Mouse (Mus musculus): ENCODE data around the gene Chd8. TPM values are rescaled to one million over a fixed set of nuclear protein-coding genes. Genes with fewer than 3 reads are reported as not detected.
"Not testable (repeated sequence)": the region's sequence is repeated elsewhere in the genome, so short reads cannot be mapped to it uniquely, and the experiment has no call there.

Gene Chd8
- total RNA-seq (2014; fragmentation: Nextera tagmentation) (108 and 137 TPM in 2 replicates), total RNA-seq (2017) (52.5 and 86.4 TPM in 2 replicates)

- ATAC-seq (replicated peaks; ENCODE audit: low FRiP score, low TSS enrichment, poor library complexity, severe bottlenecking): peak; percentile 99
These were observed at the start of gene Chd8 for GRCm38 (mm10) chr14:52257484-52258213. TSS of gene Chd8 (minus strand) at chr14:52257780.

- ATAC-seq (replicated peaks; ENCODE audit: low FRiP score, low TSS enrichment, poor library complexity, severe bottlenecking): peak; percentile 59
These were observed 48.5 kb upstream of the Chd8 start for GRCm38 (mm10) chr14:52306100-52306499.

GRCm38 (mm10) chr14:52304644-52305271 is 47.2 kb upstream of the Chd8 start, which contains the start of gene Mettl3:
TSS of gene Mettl3 (minus strand) at chr14:52305128.
- peak; percentile 94 for ATAC-seq (replicated peaks; ENCODE audit: low FRiP score, low TSS enrichment, poor library complexity, severe bottlenecking)

GRCm38 (mm10) chr14:52303517-52303916 is 45.9 kb upstream of the Chd8 start:
- not testable (repeated sequence) for ATAC-seq (replicated peaks; ENCODE audit: low FRiP score, low TSS enrichment, poor library complexity, severe bottlenecking)

- peak; percentile 58 for ATAC-seq (replicated peaks; ENCODE audit: low FRiP score, low TSS enrichment, poor library complexity, severe bottlenecking)
These were observed 38.1 kb upstream of the Chd8 start for GRCm38 (mm10) chr14:52295558-52296264.

GRCm38 (mm10) chr14:52284191-52284590 is 26.6 kb upstream of the Chd8 start:
- no peak for ATAC-seq (replicated peaks; ENCODE audit: low FRiP score, low TSS enrichment, poor library complexity, severe bottlenecking)

GRCm38 (mm10) chr14:52283629-52284028 is 26.0 kb upstream of the Chd8 start:
- no peak for ATAC-seq (replicated peaks; ENCODE audit: low FRiP score, low TSS enrichment, poor library complexity, severe bottlenecking)

- no peak for ATAC-seq (replicated peaks; ENCODE audit: low FRiP score, low TSS enrichment, poor library complexity, severe bottlenecking)
These were observed 22.2 kb upstream of the Chd8 start for GRCm38 (mm10) chr14:52279747-52280120.

GRCm38 (mm10) chr14:52278932-52279746 is 21.6 kb upstream of the Chd8 start, which contains the start of the genes Tox4 and Rab2b:
TSS of gene Tox4 (plus strand) at chr14:52279146.
TSS of gene Rab2b (minus strand) at chr14:52279545.
- peak; percentile 95 for ATAC-seq (replicated peaks; ENCODE audit: low FRiP score, low TSS enrichment, poor library complexity, severe bottlenecking)

- ATAC-seq (replicated peaks; ENCODE audit: low FRiP score, low TSS enrichment, poor library complexity, severe bottlenecking): no peak
These were observed 19.6 kb upstream of the Chd8 start for GRCm38 (mm10) chr14:52277210-52277609.

- no peak for ATAC-seq (replicated peaks; ENCODE audit: low FRiP score, low TSS enrichment, poor library complexity, severe bottlenecking)
These were observed 15.2 kb upstream of the Chd8 start for GRCm38 (mm10) chr14:52272781-52273180.

- no peak for ATAC-seq (replicated peaks; ENCODE audit: low FRiP score, low TSS enrichment, poor library complexity, severe bottlenecking)
These were observed 1.0 kb downstream of the Chd8 start for GRCm38 (mm10) chr14:52256311-52257175.

GRCm38 (mm10) chr14:52246129-52246528 is 11.5 kb downstream of the Chd8 start:
- no peak for ATAC-seq (replicated peaks; ENCODE audit: low FRiP score, low TSS enrichment, poor library complexity, severe bottlenecking)

GRCm38 (mm10) chr14:52244690-52245042 is 12.9 kb downstream of the Chd8 start:
- ATAC-seq (replicated peaks; ENCODE audit: low FRiP score, low TSS enrichment, poor library complexity, severe bottlenecking): no peak

- peak; percentile 99 for ATAC-seq (replicated peaks; ENCODE audit: low FRiP score, low TSS enrichment, poor library complexity, severe bottlenecking)
These were observed 13.4 kb downstream of the Chd8 start for GRCm38 (mm10) chr14:52244041-52244689.

GRCm38 (mm10) chr14:52236216-52236615 is 21.4 kb downstream of the Chd8 start:
- ATAC-seq (replicated peaks; ENCODE audit: low FRiP score, low TSS enrichment, poor library complexity, severe bottlenecking): no peak

- peak; percentile 70 for ATAC-seq (replicated peaks; ENCODE audit: low FRiP score, low TSS enrichment, poor library complexity, severe bottlenecking)
These were observed 22.4 kb downstream of the Chd8 start for GRCm38 (mm10) chr14:52235165-52235564.

- peak; percentile 35; the same call in 1 of the 2 replicates for ATAC-seq (replicated peaks; ENCODE audit: low FRiP score, low TSS enrichment, poor library complexity, severe bottlenecking)
These were observed 25.3 kb downstream of the Chd8 start for GRCm38 (mm10) chr14:52232249-52232648.

Data from megakaryocyte-erythroid progenitor cell, adult 5-6 weeks (primary cell).